Mouse (Mus musculus): ENCODE data around the gene Dppa3. TPM values are rescaled to one million over a fixed set of nuclear protein-coding genes. Genes with fewer than 3 reads are reported as not detected.

Gene Dppa3
- polyA plus RNA-seq, 1 experiment from 2014 or later, result not detected

DNA sequence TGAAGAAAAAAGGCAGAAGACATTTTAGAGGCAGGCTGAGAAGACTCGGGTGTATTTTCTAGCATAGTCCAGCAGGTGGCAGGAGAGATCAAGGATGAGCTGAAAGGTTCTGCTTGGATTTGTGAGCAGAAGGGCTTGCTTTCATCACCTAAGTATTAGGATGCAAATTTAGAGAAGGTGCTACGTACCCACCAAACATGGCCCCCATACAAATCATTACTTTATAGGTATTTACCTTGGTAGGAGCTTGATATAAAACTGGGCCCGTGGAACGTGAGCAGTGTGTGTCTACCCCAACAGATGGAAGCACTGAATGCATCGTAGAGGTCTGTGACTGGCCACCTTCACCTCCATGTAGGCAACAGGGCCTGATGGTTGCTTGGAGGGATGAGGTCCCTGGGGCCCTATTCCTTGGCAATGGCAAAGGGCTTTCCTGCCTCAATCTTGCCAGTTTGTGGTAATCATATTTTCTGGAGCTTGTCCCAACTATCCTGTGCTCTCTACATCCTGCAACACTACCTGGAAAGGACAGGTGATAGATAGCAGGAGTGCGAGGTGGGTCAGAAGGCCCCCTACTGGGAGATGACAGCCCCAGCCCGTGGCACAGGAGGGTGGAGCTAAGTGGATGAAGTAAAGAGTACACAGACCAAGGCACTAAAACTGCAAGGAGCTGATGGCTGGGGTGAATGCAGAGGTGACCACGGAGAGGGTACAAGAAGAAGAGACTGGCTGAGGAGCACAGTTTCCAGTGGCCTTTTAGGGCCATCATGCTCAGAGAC, 34.6 kb downstream of the Dppa3 start:
- 32% methylated on average over 8 of the region's 8 CpGs for WGBS
- no peaks in the 10 kb centered on the region for H3K9me3 ChIP-seq

DNA sequence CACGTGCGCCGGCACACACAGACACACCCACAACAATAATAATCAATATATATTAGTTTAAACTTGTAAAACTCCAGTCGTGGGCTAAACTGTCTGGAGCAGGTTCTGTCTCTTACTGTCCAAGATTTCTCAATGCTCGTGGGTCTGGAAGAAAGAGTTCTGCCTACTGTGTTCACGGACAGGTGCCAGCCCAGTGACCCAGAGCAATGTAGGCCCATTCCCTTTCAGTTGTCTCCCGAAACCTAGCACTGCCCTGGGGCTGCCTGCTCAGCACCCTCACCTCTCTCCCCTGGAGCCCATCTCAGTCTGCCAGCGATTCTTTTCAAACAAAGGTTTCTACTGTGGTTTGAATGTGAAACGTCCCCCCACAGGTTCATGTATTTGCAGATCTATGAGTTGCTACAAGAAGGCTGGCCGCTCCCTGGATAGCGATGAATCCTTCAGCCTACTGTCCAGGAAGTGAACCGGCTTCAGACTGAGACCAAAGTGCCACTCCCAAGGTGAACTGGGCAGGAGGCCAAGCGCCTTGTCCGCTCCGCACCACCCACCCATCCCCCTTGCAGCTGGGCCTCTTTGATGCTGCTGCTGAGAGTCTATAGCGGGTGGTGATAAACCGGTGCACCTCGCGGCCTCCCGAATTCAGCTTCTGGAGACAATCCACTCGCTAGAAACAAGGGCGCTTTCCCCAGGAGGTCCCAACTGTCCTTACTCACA, 36.5 kb downstream of the Dppa3 start:
- H3K27ac ChIP-seq, result no peak overlapping the region
- H3K9me3 ChIP-seq, result no peaks in the 10 kb centered on the region
- 33% methylated on average over 22 of the region's 22 CpGs for WGBS
- H3K27me3 ChIP-seq (ENCODE audit: insufficient read depth, poor library complexity, severe bottlenecking), result peaks cover 34% of the 10 kb centered on the region
- H3K4me1 ChIP-seq, result peaks cover 15% of the 10 kb centered on the region
- no peak for DNase-seq (ENCODE audit: low spot score)
- no peaks in the 10 kb centered on the region for H3K36me3 ChIP-seq
- 0 out of 2 replicates have a peak overlapping the region, but pooled peaks have one; percentile 12 for H3K4me3 ChIP-seq

More for the DNA sequence above, 34.6 kb downstream of the Dppa3 start:
- H3K27me3 ChIP-seq (ENCODE audit: insufficient read depth, poor library complexity, severe bottlenecking), result peaks cover 30% of the 10 kb centered on the region
- H3K4me3 ChIP-seq, result no peak overlapping the region
- no peaks in the 10 kb centered on the region for H3K36me3 ChIP-seq
- no peak overlapping the region for H3K27ac ChIP-seq
- DNase-seq (ENCODE audit: low spot score), result no peak
- peaks cover 10% of the 10 kb centered on the region for H3K4me1 ChIP-seq

DNA sequence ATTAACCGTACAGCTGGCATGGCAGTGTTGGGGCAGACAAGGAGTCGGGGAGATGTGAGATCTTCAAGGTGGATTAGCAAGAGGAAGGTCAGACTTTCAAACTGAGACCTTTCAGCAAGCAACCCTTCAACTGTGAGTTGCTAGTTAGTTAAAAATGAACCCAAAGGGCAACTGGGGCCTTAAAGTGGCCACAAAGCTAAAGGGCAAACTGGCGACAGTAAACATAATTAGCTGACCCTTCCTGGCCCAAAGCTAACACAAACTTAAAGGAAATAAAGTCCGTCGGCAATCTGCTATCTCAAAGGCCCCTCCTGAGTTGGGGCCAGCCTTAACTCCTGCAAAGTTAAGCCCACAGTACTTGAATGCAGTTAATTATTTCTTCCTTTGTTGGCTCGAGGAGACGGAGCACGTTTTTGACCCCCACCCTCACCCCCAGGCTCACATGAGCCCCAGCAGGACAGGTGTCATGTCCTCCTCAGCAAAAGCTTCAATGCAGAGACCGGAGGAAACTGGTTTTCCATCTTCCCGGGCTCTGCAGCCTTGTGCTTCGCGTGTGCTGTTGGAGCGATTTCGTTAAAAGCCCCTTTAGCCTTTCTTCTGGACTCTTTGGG, 37.5 kb downstream of the Dppa3 start:
- H3K27ac ChIP-seq, result no peak overlapping the region
- H3K4me3 ChIP-seq, result no peak overlapping the region
- no peaks in the 10 kb centered on the region for H3K9me3 ChIP-seq
- 44% methylated on average over 14 of the region's 14 CpGs for WGBS
- peaks cover 41% of the 10 kb centered on the region for H3K27me3 ChIP-seq (ENCODE audit: insufficient read depth, poor library complexity, severe bottlenecking)
- DNase-seq (ENCODE audit: low spot score), result no peak
- H3K36me3 ChIP-seq, result no peaks in the 10 kb centered on the region
- H3K4me1 ChIP-seq, result peaks cover 15% of the 10 kb centered on the region

DNA sequence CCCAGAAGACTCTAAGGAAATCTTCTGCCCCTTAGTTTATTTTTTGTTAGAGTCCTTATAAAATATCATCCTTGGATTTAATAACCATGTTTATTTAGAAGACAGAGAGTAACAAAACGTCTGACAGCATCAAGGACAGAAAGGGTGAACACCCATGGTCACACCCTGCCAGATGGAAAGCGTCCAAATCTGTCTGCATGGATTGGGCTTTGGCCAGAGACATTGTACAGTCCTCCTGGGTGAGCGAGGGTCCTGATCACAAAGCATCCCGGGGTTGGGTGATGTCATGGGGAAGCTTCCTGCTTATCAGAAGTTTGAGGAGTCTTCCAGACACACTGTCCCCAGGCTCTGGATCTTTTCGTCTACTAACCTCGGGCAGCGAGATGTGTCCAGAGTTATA, 39.7 kb downstream of the Dppa3 start:
- H3K4me3 ChIP-seq, result no peak overlapping the region
- H3K27me3 ChIP-seq (ENCODE audit: insufficient read depth, poor library complexity, severe bottlenecking), result peaks cover 41% of the 10 kb centered on the region
- H3K9me3 ChIP-seq, result no peaks in the 10 kb centered on the region
- no peak overlapping the region for H3K27ac ChIP-seq
- H3K4me1 ChIP-seq, result peaks cover 15% of the 10 kb centered on the region
- H3K36me3 ChIP-seq, result no peaks in the 10 kb centered on the region
- no peak for DNase-seq (ENCODE audit: low spot score)
- WGBS, result 40% methylated on average over 7 of the region's 7 CpGs

DNA sequence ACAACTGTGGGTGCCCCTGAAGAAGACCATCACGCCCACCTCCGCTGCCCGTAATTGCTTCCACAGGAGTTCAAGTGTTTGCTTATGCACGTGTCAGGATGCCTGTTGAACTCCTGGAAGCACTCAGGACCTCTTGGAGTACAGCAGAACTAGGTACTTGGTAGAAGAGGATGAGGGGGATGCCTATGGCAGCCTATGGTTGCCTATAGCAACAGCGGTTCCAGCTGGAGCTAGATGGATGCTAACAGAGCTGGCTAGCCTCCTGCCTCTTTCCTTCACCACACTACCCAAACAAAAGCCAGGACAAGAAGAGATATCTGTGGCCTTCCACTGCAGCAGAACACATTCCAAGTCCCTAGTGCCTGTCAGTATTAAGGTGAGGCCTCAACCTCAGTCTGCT, 41.5 kb downstream of the Dppa3 start:
- Histone ChIP-seq H3K27ac (no peak overlapping the region), H3K4me1 (peaks cover 14% of the 10 kb centered on the region), H3K27me3 (ENCODE audit: insufficient read depth, poor library complexity, severe bottlenecking) (peaks cover 30% of the 10 kb centered on the region), H3K9me3 (no peaks in the 10 kb centered on the region), H3K4me3 (no peak overlapping the region), H3K36me3 (no peaks in the 10 kb centered on the region)
- no peak for DNase-seq (ENCODE audit: low spot score)
- 81% methylated on average over 5 of the region's 5 CpGs for WGBS

DNA sequence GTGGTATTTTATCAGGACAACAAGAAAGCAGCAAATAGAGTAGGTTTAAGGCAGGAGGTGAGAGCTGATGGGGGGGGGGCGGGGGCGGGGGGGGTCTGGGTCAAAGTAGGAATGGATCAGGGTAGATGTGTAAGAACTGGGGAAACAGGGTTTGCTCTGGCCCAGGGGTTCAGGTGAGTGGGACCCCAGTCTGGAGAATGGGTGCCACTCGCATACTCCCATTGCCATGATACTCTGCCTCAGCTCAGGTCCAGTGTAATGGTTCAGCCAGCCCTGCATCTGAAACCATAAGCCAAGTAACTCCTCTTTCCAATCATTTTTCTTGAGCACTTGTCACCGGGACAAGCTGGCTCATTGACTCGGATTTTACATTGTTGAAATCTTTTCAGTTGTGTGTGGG, 42.6 kb downstream of the Dppa3 start:
- H3K36me3 ChIP-seq, result no peaks in the 10 kb centered on the region
- H3K9me3 ChIP-seq, result no peaks in the 10 kb centered on the region
- 68% methylated on average over 5 of the region's 5 CpGs for WGBS
- H3K4me3 ChIP-seq, result no peak overlapping the region
- H3K27ac ChIP-seq, result no peak overlapping the region
- no peak for DNase-seq (ENCODE audit: low spot score)
- H3K4me1 ChIP-seq, result peaks cover 9% of the 10 kb centered on the region; the same call in 1 of the 2 replicates
- H3K27me3 ChIP-seq (ENCODE audit: insufficient read depth, poor library complexity, severe bottlenecking), result peaks cover 19% of the 10 kb centered on the region

DNA sequence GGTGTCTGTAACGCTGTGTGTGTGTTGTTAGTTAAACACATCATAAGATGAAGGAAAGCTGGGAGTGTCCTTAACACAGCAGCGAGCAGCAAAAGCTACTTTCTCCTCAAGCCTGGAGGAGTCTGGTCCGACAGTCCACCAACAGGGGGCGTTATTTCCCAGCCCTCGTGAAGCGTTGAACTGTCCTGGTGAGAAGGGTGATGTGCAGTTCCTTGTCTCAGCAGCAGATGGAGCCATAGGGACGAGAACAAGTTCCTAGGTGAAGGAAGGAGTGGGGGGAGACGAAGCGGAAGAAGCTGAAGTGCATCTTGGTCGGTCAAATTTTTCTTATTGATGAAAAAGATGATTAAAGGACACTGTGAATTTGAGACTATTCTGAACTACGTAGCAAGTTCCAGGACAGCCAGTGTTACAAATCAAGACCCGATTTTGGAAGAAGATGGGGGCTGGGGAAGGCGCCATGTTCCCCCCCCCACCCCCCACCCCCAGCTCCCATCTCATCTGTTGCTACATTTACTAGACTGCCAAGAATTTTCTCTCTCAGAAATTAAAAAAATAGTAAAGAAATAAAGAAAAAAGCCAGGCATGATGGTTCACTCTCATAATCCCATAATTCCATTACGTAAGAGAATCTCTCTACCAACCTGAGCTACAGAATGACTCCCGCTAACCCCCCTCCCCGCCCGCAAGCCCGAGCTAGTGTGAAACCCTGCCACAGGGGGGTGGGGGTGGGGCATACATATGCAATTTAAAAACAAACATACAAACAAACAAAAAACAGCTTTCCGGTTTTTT, 43.4 kb downstream of the Dppa3 start:
- DNase-seq (ENCODE audit: low spot score), result peak; percentile 95
- WGBS, result 6% methylated on average over 19 of the region's 19 CpGs
- Histone ChIP-seq H3K27ac (peak overlapping the region; percentile 69; the same call in 1 of the 2 replicates), H3K4me3 (peak overlapping the region; percentile 60), H3K9me3 (no peaks in the 10 kb centered on the region), H3K36me3 (no peaks in the 10 kb centered on the region), H3K27me3 (ENCODE audit: insufficient read depth, poor library complexity, severe bottlenecking) (peaks cover 14% of the 10 kb centered on the region), H3K4me1 (peaks cover 9% of the 10 kb centered on the region; the same call in 1 of the 2 replicates)

DNA sequence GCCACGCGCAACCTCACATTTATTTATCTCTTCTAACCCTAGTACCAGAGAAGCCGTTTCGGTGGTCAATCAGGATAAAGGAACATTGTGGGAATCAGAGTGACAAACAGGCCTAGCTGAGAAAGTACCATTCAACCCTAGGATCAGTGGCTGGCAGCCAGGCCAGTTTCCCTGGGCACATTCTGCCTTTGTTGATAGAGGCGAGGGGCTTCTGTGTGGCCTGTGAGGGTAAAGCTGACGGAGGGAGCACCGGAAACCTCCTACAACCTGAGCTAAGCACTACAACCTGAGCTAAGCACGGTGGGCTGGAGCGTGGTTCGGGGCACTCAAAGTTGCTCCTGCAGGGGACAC, 44.0 kb downstream of the Dppa3 start:
- H3K4me3 ChIP-seq, result peak overlapping the region; percentile 60
- H3K4me1 ChIP-seq, result peaks cover 9% of the 10 kb centered on the region; the same call in 1 of the 2 replicates
- no peaks in the 10 kb centered on the region for H3K36me3 ChIP-seq
- no peaks in the 10 kb centered on the region for H3K9me3 ChIP-seq
- DNase-seq (ENCODE audit: low spot score), result no peak
- H3K27me3 ChIP-seq (ENCODE audit: insufficient read depth, poor library complexity, severe bottlenecking), result peaks cover 11% of the 10 kb centered on the region; the same call in 1 of the 2 replicates
- 23% methylated on average over 10 of the region's 10 CpGs for WGBS
- peak overlapping the region; percentile 50; the same call in 1 of the 2 replicates for H3K27ac ChIP-seq

DNA sequence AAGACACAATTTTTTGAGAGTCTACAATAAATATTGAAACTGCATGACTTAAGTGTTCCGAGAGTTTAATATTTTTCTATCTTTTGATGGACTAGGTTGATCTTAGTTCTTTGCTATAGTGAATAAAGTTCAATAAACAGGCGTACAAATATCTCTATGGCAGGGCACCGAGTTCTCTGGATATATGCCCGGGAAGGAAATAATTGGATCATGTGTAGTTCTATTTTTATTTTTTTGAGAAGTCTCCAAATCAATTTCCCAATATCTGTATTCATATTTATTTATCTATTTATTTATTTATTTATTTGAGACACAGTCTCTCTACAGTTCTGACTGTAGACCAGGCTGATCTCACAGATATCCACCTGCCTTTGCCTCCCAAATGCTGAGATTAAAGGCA, 44.6 kb downstream of the Dppa3 start:
- Histone ChIP-seq H3K27ac (no peak overlapping the region), H3K27me3 (ENCODE audit: insufficient read depth, poor library complexity, severe bottlenecking) (peaks cover 11% of the 10 kb centered on the region; the same call in 1 of the 2 replicates), H3K4me1 (peaks cover 9% of the 10 kb centered on the region; the same call in 1 of the 2 replicates), H3K4me3 (no peak overlapping the region), H3K36me3 (no peaks in the 10 kb centered on the region), H3K9me3 (no peaks in the 10 kb centered on the region)
- WGBS, result 89% methylated on average over 4 of the region's 4 CpGs
- DNase-seq (ENCODE audit: low spot score), result no peak

DNA sequence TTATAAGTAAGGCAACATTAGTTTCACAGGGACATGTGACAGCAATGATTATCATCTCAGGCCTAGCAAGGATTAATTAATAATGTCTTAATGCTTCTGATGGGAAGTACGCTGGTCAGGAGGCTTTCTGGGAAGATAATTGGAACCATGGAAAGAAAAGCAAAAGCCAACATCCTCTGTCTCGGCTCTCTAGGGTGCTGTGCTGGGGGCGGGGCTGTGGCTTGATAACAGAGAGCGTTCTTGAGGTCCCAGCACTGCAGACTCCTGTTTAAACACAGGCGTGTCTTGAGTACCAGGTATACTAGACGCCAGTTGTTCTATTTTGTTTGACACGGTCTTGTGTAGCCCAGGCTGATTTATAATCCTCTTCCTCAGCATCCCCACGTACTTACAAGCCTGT, 46.5 kb downstream of the Dppa3 start:
- Histone ChIP-seq H3K27ac (no peak overlapping the region), H3K36me3 (no peaks in the 10 kb centered on the region), H3K9me3 (no peaks in the 10 kb centered on the region), H3K4me3 (no peak overlapping the region), H3K27me3 (ENCODE audit: insufficient read depth, poor library complexity, severe bottlenecking) (peaks cover 7% of the 10 kb centered on the region; the same call in 1 of the 2 replicates), H3K4me1 (peaks cover 4% of the 10 kb centered on the region; the same call in 1 of the 2 replicates)
- 36% methylated on average over 8 of the region's 8 CpGs for WGBS
- DNase-seq (ENCODE audit: low spot score), result no peak

Measured in heart, embryonic 10.5 days (tissue).